Mouse (Mus musculus): Measurements from ENCODE around the gene Gm45213.
"Not testable (repeated sequence)": the region's sequence is repeated elsewhere in the genome, so short reads cannot be mapped to it uniquely, and the experiment has no call there.

Gene Gm45213

DNA sequence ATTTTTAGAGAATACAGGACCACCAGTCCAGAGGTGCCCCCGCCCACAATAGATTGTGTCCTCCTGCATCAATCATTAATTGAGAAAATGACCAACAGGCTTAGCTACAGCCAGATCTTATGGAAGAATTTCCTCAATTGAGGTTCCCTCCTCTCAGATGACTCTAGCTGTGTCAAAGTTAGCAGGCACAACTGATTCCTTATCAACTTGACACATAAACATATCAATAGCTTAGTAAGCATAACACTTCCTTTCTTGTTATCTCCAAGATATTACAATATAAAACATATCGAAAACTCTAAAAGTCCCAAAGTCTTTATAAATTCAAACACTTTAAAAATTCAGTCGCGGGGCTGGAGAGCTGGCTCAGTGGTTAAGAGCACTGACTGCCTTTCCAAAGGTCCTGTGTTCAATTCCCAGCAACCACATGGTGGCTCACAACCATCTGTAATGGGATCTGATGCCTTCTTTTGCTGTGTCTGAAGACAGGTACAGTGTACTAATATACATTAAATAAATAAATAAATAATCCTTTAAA is 10.6 kb downstream of the Gm45213 start:
- no peak for DNase-seq

DNA sequence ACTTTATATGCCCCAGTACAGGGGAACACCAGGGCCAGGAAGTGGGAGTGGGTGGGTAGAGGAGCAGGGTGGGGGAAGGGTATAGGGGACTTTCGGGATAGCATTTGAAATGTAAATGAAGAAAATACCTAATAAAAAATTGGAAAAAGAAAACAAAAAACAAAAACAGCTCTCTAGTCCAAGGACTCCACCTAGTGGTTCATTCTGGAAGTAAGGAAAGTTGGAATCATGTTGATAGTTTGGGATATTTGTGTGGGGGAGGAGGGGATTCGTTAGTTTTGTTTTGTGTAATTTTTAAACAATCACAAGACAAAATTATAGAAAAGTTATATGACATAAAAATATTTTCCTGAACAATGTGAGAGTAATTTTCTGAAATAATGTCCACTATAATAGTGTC is 12.0 kb downstream of the Gm45213 start:
- not testable (repeated sequence) for DNase-seq

DNA sequence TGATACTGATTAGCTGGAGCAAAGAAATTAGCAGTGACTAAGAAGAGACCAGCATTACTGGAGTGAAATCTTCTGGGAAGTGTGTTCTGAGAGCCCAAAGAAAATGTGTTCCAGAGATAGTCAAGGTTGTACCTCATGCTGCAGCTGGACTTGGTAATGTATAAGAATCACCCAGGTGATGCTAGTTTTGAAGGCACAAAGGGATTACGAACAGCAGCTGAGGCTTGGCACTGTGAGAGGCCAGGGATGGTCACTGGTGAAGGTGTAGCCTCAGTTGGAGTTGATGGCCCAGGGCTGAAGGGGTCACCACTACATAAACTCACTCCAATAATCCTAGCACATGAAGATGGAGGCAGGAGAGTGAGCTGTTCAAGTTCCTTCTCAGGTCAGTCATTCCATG is 15.3 kb downstream of the Gm45213 start, which contains the start of gene Snrpa1:
Gene Snrpa1, plus strand, starts transcription at position 301 of the 400 bp plus-strand sequence.
- DNase-seq, result no peak

DNA sequence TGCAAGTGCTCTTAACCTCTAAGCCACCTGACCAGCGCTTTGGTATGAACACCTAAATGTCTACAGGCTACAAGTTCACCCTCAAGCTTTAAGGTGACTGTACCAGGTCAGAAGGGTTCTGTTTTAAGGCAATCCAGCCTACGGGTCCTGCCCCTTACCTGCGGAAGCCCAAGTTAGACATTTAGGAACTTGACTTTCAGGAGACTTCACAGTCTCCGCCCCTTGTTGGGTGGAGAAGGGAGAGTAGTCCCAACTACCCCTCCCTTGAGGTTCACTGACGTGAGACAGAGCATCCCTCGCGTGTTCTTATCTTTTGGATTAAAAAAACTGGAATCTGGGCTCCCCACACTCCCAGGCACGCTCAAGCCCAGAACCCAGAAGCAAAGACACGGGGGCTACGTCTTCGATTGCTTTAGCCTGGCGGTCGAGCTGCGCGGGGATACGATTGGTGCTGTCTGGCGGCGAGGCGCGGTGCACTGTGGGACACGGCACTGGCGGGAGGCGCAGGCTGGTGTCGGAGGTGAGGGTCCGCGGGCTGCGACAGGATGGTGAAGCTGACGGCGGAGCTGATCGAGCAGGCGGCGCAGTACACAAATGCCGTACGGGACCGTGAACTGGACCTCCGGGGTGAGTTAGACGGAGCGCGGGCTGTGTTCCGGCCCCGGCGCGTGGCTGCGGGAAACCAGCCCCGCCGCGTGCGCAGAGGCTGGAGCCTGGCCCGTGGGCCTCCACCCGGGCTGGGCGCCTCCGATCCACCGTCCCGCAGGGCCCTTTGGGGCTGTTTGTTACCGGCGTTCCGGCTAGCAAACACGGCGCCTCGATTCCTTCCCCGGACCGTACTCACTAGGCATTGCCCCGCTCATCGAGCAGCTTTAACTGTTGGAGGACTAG is 16.9 kb downstream of the Gm45213 start:
- peak; percentile 86 for DNase-seq

DNA sequence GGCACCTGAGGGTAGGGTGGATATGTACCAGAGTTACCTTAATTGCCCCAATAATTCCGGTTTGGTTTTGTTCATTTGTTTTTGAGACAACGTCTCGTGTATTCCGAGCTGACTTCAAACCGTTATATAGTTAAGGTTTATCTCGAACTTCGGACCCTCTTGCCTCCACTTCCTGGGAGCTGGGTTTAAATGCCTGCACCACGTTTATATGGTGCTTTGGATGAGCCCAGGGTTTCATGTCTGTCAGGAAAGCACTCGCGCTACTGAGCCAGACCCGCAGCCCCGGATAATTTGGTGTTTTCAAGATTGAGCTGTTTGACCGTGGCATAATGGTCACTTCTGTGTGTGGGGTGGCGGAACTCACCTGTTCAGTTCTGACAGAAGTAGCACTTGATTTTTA is 17.7 kb downstream of the Gm45213 start:
- no peak for DNase-seq

DNA sequence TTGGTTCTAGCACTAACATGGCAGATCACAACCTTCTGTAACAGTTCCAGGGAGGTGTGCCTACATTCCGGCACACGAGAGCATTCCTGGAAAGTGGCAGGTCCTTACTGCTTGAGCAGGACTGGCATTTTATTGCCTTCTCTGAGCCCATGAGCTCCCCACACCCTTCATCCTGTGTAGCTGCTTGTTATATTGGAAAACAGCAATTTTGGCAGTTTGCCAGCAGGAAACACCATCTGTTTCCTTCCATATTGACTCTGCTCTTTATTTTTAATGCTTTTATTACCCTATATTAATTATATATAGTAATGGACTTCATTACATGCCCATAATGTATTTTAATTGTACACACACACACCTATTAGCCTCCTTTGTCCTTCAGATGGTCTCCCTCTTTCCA is 33.0 kb downstream of the Gm45213 start:
- DNase-seq, result no peak

DNA sequence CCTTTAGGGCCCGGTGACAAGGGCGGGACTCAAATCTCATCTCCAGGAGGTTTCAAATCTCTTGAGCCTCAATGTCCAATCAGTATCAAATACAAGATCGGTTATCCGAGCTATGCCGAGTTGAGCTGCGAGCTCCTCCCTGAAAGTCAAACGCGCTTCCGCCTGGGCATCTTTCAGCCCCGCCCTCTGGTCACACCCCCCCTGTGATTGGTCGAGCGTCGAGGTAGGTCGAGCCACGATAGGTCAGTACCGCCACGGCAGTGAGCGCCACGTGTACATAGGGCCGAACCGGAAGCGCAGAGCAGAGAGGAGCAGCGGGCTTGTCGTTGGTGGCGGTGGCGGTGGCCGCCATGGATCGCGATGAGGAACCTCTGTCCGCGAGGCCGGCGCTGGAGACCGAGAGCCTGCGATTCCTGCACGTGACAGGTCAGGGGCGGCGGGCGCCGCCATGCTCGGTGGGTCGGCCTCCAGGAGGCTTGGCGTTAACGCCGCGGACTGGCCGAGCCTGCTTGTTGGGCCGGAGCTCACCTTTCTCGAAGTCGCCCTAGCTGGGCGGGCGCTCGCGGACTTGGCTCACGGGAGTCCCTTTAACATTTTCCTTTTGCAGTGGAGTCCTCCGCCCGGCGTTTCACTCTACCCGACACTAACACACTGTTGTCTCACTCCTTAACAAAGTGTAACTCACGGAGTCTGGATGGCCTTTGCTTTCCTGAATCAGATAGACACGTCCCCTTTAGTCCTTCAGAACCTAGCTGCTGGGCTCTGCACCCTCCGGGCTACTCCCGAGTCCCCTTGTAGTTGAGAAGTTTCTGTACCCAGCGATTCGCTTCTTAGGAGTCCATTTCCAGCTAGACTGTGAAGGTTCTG is 36.2 kb downstream of the Gm45213 start, which contains the start of gene Selenos:
Gene Selenos, plus strand, starts transcription at position 286 of the 867 bp plus-strand sequence.
- DNase-seq, result peak; percentile 95 to 97

DNA sequence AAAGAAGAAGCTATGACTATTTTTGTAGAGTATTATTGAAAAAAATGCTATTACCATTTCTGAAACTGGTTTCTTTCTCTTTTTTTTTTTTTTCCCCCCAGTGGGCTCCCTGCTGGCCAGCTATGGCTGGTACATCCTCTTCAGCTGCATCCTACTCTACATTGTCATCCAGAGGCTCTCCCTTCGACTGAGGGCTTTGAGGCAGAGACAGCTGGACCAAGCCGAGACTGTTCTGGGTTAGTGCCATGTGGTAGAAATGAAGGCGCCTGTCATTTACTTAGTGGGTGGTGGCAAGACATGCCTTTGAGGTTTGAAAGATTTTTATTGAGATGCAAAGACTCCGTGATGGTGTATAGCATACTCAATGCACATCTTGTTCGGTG is 36.8 kb downstream of the Gm45213 start:
- peak in 1 of 2 experiments; percentile 11 for DNase-seq

DNA sequence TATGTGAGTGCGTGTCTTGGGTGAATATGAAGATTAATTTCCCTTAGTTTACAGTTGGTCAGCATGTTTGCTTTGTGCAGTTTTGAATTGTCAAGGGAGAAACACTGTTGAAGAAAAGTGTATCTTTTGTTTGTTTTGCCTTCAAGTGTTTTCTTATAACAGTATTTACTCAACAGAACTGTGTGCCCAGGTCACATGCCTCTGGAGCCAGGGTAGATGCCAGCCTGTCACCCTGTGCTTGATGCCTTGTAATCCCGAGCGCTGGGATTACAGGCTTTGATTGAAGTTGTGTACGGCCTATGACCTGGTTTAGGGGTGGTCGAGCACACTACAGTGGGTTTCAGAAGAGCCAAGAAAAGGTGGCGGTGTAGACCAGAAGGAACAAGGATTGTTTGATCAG is 40.4 kb downstream of the Gm45213 start:
- no peak for DNase-seq

DNA sequence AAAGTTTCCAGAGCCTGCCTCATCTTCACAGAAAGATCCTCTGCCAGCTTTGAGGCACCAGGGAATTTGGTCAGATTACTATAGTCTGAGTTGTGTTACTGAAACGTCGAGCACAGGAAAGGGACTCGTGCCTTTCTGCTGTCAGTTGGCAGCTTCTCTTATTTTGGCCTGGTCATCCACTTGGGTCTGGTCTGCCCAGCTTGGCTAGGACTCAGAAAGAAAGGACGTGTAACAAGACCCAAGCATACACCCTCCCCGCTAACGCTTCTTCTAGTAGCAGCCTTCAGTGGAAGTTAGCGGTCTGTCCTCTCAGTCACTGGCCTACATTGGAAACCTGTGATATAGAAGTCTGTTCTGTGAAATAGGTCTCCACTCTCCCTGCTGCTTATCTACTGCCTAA is 41.1 kb downstream of the Gm45213 start:
- no peak for DNase-seq

DNA sequence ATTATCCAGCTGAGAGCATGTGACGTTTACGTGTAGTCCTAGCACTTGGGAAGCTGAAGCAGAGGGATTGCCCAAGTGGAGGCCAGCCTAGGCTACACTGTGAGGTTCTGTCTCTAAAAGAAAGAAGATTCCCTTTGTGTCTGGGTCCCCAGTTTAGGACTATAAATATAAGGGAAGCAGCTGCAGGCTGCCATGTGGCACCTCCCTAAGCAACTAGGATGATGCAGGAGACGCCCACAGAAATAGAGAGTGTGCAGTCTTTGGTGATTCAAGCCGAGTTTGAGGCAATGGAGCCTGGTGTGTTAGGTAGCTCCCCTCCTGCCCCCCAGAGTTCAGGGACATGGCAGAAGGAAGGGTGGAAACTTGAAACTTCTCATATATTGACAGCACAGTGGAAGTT is 44.2 kb downstream of the Gm45213 start:
- no peak for DNase-seq

DNA sequence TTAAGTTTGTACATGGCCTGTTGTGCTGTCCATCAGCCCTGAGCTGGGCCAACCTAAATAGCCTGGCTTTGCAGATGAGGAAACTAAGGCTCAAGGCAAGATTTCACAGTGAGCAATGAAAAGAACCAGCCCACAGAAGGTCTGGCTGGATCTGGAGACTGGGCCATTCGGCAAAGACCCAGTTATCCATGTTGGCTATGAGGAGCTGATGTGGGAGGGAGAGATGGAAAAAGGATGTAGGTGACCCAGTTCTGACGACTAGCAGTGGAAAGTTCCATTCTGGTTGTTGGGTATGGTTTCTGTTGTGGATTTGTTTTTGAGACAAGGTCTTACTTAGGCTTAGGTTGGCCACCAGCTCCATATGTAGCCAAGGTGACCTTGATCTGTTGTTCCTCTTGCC is 44.7 kb downstream of the Gm45213 start:
- DNase-seq, result no peak

DNA sequence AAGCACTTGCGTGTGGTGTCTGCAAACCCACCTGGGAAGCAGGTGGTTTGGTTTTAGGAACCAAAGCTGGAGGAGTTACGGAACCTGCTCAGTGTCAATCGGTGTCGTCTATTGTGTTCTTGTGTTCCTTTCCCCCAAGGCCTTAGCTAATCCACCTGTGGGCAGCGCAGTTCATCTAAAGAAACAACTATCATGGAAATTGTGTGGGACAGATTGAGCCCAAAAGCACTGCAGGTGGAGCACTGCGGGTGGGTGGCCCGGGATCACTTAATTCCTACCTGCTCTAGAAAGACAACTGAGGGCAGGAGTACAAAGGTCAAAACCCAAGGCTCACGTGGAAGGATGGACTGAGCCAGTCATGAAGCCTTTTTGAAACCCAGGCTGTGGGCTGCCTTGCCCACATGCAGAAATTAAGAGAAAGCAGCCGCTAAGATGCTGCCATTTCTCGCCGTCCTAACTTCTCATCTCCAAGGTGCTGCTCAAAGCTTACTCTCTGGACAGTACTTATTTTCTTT is 47.3 kb downstream of the Gm45213 start:
- no peak for DNase-seq

DNA sequence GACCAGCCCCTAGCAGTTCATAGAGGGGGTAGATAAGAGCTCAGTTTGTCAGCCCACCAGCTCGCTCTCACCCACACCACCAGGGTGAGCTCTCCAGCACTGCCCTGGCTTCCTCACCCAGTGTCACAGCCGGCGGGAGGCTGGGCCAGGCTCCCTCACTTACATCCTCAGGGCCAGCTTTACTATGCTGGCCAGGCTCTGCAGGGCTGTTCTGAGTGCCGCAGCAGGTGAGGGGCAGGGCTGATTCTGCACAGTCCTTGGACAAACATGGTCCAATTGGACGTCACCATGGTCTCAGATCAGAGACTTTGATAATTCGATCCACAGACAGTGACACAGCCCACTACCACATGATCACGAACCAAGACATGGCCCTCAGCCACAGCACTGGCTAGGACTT is 48.2 kb downstream of the Gm45213 start:
- no peak for DNase-seq

DNA sequence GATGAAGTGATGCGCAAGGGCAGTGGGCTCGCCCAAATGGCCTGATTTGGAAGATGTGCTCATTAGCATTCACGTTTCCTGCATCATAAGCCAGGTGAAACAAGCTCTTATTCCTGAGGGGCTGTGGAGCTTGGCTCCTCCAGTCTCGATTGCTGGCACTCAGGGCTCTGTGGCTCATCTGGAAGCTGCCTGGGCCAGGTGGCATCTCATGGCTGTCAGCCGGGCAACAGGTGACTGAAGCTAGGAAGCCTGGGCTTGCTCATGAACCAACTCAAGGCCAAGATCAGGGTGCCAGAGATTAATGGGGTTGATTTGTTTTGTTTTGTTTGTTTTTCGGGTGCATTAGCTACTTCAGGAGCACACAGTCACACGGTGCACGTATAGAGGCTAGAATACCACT is 49.3 kb downstream of the Gm45213 start:
- DNase-seq, result no peak

DNA sequence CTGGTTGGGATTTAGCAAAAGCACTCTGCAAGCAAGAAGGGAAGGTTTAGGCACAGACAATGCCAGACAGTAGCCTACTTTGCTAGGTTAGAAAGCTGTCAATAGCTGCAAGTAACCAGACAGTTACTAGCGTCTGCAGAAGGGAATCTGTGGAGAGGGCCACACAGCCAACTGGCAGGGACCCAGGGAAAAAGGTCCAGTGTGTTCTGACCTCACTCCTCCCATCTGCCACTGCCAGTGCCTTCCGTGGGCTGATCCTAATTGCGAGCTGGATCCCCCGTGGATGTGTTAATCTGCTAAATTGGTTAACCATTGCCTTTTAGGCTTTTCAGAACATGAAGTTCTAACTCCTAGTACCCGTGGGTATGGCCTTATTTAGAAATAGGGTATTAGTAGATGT is 50.7 kb downstream of the Gm45213 start:
- no peak for DNase-seq

DNA sequence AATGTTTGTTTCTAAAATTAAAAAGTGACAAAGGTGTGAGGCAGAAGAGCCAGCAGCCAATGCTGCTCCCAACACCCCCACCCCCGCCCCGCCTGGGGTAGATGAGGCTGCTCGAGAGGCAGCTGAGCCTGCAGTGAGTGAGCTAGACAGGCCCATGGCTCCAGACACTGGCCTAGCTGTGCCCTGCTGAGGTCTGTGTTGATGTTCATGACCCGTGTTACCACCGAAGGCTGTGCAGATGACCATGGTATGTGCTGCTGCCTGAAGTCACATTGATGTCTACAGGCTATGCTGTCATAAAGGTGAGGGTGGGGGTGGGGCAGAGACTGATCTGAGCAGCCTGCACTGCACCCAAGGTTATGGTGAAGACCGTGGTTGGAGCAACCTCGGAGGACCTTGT is 55.4 kb downstream of the Gm45213 start:
- no peak for DNase-seq

DNA sequence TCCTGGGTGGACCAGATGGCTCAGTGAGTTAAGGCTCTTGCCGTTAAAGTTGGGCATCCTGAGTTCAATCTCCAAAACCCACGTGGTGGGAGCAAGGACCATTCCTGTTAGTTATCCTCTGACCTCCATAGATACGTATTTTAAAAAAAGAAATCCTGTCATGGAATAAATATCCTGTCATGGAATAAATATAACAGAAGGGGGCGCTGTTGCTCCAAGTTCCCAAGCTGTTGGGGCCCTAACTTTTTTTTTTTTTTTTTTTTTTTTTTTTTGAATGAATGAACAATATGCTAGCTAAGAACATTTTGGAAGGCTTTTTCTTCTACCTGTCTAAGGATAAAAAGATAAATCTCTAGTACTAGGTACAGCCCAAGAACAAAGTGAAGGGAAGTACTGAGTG is 58.5 kb downstream of the Gm45213 start:
- peak; percentile 63 to 65 for DNase-seq

DNA sequence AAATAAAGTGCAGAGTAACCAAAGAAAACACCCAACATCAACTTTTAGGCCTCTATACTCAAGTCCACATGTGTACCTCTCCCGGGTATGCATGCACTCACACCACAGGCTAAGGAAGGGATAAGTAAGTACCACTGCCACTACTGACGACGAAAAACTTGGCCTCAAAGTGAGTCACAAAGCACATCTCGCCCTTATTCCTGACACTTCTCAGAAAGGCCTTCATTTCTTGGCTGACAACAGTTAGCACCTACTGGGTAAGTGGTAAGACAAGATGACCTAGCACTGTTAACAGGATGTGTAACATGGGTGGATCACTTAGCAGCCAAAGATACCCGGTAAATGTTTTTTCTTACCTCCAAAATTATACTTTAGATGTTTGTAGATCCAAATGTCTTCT is 61.1 kb downstream of the Gm45213 start:
- no peak for DNase-seq

DNA sequence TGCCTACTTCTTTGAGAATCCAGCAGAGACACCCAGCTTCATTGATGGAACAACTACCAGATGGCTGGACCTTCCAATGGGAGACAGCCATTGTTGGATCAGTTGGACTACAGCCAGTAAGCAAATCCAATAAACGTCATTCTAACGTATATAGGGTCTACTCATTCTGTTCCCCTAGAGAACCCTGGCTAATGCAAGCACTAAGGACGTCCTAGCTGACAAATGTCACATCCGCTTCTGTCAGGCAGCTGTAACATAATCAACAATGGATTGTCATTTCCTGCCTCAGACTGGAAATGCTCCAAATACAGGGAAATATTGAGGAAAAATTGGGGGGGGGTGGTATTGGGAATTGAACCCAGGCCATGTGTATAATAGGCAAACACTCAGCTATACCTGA is 62.4 kb downstream of the Gm45213 start:
- no peak for DNase-seq

DNA sequence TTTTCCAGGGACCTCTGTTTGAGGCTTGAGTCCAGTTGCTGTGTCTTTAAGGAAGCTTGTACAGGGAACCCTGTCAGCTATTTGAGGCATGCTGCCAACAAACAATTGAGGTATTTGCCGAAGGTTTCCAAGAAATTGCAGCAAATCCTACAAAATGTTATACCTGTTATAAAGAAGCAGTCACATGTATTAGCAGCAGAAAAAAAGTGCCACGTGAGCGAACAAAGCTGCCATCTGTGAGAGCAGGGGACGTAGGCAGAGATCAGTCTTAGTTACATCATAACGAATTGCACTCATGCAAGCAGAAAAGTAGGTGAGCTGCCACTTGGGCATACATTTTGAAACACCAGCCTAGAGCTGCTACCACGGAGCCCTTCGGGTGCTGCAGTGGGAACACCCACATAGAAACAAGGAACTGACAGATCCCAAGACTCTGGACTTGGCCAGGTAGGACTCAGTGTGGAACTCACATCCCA is 63.2 kb downstream of the Gm45213 start:
- DNase-seq, result no peak

DNA sequence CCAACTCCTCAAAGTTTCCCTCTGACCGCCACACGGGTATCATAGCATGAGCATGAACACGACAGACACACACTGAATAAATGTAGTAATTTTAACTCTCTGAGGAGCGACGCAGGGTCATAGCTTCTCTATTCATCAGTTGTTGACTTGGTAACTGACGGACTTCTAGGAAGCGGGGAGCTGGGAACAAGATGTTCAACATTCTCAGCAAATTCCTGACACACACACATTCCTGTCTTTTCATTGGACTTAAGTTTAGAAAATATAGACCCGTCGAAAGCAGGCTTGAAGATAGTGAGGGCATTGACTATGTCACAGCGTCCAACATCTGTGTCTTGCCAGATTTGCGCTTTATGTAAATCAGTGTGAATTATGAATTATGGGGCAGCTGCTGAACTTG is 63.8 kb downstream of the Gm45213 start:
- no peak for DNase-seq

DNA sequence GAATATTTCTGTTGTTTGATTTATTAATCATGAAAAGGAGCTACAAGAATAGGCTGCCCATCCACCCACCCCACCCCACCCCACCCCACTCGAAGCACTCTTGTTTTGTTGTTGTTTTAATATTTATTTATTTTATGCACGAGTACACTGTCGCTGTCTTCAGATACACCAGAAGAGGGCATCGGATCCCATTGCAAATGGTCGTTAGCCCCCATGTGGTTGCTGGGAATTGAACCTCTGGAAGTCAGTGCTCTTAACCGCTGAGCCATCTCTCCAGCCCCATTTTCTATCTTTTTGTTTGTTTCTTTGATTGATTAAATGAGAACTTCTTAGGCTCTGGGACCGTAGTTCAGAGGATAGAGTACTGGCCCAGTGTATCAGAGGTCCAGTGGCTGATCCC is 64.5 kb downstream of the Gm45213 start:
- DNase-seq, result peak; percentile 42 to 46

Measured in B cell, adult 2 months (primary cell).